Mouse (Mus musculus) kidney, adult 2 months (tissue): ENCODE data around the gene Morc1.

Source experiments
- CTCF ChIP-seq: fragments of 200-500 bp; conservative IDR thresholded peaks from 2 replicates; pipeline ENCODE4 v1.5.1; 2011; ENCODE audit warnings: low read depth, mild to moderate bottlenecking, control low read depth, low read length, moderate library complexity, mixed read lengths; ENCODE audit not compliant: insufficient read depth, insufficient read length
- POLR2A ChIP-seq: fragments of 200-500 bp; IDR thresholded peaks from one replicate; pipeline ENCODE4 v1.6.1; 2011; ENCODE audit warnings: low read depth, low read length, control low read depth

GRCm38 (mm10) chr16:48610866-48611265 is 179.8 kb downstream of the Morc1 start:
- no peak for TF ChIP-seq CTCF
- TF ChIP-seq POLR2A, result no peak
